Mouse (Mus musculus) urinary bladder, adult 2 months (tissue): ENCODE data around the gene Cyp17a1. TPM values are rescaled to one million over a fixed set of nuclear protein-coding genes. Genes with fewer than 3 reads are reported as not detected.

ENCODE experiments used
- DNase-seq: peaks from one replicate; pipeline ENCODE4 v3.0.0; 2022; ENCODE audit warnings: low spot score
- polyA plus RNA-seq: library from polyadenylated mRNA; depleted of rRNA; stranded (reverse); fragments of >200 nt; gene quantifications from 2 replicates; pipeline ENCODE4 v1.2.3, GENCODE M21; 2012; rRNA removed

Cyp17a1 gene
- polyA plus RNA-seq: not detected in 2 replicates

DNA sequence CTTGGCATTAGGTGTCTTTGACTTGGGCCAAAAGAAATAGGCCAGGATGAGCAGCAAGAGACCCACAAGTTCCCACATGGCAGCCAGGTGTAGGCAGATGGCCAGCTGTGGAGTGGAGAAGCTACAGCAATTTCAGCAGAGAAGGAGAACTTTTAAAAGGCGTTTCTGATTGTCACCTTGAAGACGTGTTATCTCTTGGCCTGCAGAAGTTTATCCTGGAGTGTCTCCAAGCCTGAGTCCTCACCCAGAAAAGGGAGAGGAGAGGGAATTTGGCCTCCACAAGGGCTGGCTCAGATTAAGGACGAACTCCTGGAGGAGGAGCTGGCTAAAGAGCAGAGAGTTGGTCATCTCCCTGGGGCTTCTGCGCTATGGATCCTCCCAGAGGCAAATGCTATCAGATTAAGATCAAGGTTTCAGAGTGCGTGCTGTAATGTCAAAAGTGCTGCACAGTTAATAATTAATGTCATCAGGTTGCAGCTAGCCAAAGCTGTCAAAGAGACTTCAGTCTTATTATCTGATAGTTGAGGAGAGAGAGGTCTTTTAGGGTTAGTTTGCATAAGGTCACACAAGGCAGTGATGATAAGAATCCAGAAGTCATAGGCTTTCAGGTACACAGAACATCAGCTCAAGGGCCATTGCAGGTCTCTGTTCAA is at the start of gene Cyp17a1:
Gene Cyp17a1 (minus strand): TSS at position 407 of the 653 bp plus-strand sequence.
- DNase-seq: no peak

GRCm38 (mm10) chr19:46718150-46718549 is 45.2 kb upstream of the Cyp17a1 start:
- no peak for DNase-seq

DNA sequence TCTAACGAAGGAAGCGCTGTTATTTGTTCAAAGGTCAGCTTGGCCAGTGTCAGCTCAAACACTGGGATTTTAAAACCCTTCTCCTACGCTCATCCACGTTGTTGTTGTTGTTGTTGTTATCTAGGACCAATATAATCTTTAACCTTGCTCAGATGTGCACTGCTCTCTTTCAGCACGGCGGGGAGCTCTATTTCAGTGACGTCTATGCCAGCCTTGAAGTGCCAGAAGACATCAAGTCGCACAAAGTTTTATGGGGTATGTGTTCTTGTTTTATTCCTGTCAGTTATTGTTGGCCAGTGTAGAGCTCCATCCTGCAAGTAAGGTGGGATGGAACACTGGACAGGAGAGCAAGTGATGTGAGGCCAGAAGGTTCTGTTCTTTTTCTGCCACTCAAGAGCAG is 42.0 kb upstream of the Cyp17a1 start:
- no peak for DNase-seq

GRCm38 (mm10) chr19:46714234-46714633 is 41.3 kb upstream of the Cyp17a1 start:
- no peak for DNase-seq

DNA sequence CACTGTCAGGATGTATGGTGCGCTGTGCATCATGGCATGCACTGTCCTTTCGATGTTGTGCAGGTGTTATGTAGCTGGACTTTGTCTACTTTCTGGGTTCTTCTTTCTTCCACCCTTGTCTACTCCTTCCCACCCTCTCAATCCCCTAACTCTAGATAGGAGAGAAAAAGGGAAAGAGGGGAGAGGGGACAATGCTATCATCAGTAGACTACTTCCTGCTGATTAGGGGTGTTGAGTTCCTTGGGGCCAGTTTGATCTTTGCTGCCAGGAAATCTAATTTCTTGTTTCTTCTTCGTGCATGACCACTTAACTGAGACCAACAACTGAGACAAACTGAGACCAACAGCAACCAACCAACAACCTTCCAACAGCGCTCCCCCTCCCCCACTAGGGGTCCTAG is 37.6 kb upstream of the Cyp17a1 start:
- DNase-seq: no peak

- peak; percentile 43 for DNase-seq
Observed at GRCm38 (mm10) chr19:46707296-46708151, 34.6 kb upstream of the Cyp17a1 start, which contains the start of gene As3mt. Gene As3mt (plus strand): TSS chr19:46707458.

- no peak for DNase-seq
Observed at GRCm38 (mm10) chr19:46706540-46707295, 33.7 kb upstream of the Cyp17a1 start.

DNA sequence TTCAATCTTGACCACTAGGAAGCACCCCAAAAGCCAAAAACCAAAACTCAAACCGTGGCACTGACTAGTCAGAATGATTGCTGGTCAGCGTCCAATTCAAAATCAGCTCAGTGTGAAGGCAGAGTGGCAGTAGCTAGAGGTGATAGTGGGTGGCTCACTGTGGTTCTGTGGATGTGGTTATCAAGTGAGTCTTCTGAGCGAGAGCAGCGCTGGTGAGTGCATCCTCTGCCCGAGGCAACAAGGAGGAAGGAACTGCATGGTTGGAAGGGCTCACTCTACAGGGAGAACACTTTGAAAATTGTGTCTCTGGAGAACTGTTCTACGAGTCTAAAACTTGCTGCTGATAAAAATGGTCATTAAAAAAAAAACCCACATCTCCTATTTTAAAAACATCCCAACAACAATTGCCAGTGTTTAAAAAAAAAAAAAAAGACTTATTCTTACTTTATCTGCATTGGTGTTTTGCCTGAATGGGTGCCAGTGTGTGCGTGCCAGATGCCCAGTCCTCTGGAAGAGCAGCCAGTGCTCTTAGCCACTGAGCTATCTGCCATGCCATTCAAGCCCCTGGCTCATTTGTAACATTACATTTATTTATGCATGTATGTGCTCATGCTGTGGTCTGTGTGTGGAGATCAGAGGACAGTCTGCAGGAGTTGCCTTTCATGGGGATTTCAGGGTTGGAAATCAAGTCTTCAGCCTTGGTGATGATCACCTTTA is 33.0 kb upstream of the Cyp17a1 start:
- no peak for DNase-seq

GRCm38 (mm10) chr19:46701156-46701555 is 28.2 kb upstream of the Cyp17a1 start:
- no peak for DNase-seq

GRCm38 (mm10) chr19:46699011-46699481 is 26.1 kb upstream of the Cyp17a1 start:
- no peak for DNase-seq

DNA sequence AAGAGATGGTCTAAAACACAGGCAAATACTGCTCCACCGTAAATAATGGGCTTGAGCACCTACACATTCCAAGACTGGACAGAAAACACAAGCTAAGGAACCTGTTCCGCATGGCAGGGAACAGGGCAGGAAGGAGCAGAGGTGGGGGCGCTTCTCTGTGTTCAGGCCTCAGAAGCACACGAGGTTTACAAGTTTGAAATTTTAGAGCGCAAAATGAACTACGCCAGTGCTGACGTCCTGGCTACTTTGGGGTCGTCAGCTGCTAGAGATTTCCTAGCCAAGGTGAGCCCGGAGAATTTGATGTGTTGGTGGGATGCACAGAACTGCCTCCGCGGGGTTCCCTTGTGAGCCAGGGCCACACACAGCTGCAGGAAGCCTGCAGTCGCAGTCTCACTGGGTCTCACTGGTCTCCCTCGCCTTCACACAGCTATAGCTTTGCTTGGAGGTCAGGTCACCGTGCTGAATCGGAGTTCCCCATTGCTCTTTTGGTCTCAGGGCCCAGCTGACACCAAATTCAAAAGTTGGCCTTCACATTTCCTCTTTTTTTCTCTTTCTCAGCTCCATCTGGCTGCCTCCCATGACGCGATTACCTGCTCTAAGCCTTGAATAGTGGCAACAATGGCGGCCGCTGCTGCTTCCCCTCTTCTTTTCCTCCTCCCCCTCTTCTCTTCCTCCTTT is 25.0 kb upstream of the Cyp17a1 start:
- DNase-seq: no peak

- DNase-seq: no peak
Observed at GRCm38 (mm10) chr19:46696943-46697342, 24.0 kb upstream of the Cyp17a1 start.

- no peak for DNase-seq
Observed at GRCm38 (mm10) chr19:46696482-46696881, 23.5 kb upstream of the Cyp17a1 start.

- DNase-seq: no peak
Observed at GRCm38 (mm10) chr19:46693146-46693545, 20.2 kb upstream of the Cyp17a1 start.

GRCm38 (mm10) chr19:46691078-46691477 is 18.1 kb upstream of the Cyp17a1 start:
- DNase-seq: no peak

- no peak for DNase-seq
Observed at GRCm38 (mm10) chr19:46690387-46690786, 17.4 kb upstream of the Cyp17a1 start.

GRCm38 (mm10) chr19:46689460-46690372 is 16.7 kb upstream of the Cyp17a1 start, which contains the start of gene Borcs7:
Gene Borcs7 (plus strand): TSS chr19:46689906.
- peak; percentile 81 for DNase-seq

- no peak for DNase-seq
Observed at GRCm38 (mm10) chr19:46679720-46680383, 6.9 kb upstream of the Cyp17a1 start.

DNA sequence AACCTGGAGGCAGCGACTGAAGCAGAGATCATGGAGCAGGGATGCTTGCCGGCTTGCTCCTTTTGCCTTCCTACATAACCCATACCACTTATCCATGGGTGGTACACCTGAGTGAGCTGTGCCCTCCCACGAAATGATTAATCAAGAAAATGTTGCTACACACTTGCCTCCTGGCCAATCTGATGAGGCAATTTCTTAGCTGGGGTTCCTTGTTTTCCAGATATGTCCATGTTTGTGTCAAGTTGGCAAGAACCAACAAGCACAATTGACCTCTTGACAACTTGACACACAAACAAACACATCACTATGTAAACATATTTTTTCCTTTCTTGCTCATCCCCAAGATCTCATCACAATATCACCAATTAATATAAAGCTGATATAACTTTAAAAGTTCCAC is 2.7 kb upstream of the Cyp17a1 start:
- no peak for DNase-seq
